Mouse (Mus musculus) lung, adult 2 months (tissue): ENCODE measurements at regions not wholly inside any gene's neighbourhood (a gene's known extent, or its start where the extent isn't known, plus 50 kb on each side); places are given as distances from the start of the nearest gene placed in this dataset.

Experiments
- CTCF ChIP-seq: fragments of 200-500 bp; IDR thresholded peaks from 2 replicates; pipeline ENCODE4 v1.5.1; 2011; ENCODE audit warnings: mild to moderate bottlenecking, low read length, control low read depth; ENCODE audit not compliant: insufficient read depth
- POLR2A ChIP-seq: fragments of 200-500 bp; IDR thresholded peaks from 2 replicates; pipeline ENCODE4 v1.6.1; 2011; ENCODE audit warnings: low read depth, mild to moderate bottlenecking, control low read depth, low read length, borderline replicate concordance; ENCODE audit errors: extremely low read depth

- no peak for TF ChIP-seq CTCF
- TF ChIP-seq POLR2A = no peak
Measured at GRCm38 (mm10) chr7:70634016-70634415, 267.5 kb upstream of the Nr2f2 start.
